Mouse (Mus musculus): ENCODE data around the gene Mif4gd.

- TF ChIP-seq CTCF (IDR thresholded peaks at IDR 0.05; ENCODE audit: low read depth, low read length) (no peak), POLR2A (IDR thresholded peaks at IDR 0.05; ENCODE audit: extremely low read depth, insufficient read depth, low read length) (no peak)
These were observed 47.6 kb upstream of the Mif4gd start for GRCm38 (mm10) chr11:115660376-115660775.
